Mouse (Mus musculus): ENCODE data around the gene Cbx5. TPM values are rescaled to one million over a fixed set of nuclear protein-coding genes. Genes with fewer than 3 reads are reported as not detected.
A peak's percentile ranks its signal among the peaks of the same experiment; 100 is the strongest.

The Cbx5 gene
- polyA plus RNA-seq, 2 experiments: 32.4 to 54.4 TPM

DNA sequence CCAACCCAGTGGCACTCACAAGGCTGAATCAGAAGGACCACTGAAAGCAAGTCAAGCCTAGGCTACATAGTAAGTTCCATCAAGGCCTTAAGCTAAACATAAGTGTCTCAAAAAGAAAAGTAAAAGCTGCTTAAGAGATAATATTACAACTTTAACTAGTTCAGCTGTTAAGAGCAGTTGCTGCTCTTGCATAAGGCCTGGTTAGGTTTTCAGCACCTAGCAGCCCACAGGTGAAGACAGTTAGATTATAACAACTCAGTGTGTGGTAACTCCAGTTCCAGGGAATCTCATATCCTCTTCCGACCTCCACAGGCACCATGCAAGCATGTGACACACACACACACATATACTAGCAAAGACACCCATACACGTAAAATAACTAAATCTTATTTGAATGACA lies 12.0 kb downstream of the Cbx5 start:
- no peak overlapping the region for H3K9ac ChIP-seq (replicated peaks)
- no peak overlapping the region for H3K4me2 ChIP-seq (ENCODE audit: low read depth)
- no peak overlapping the region for H3K4me3 ChIP-seq (ENCODE audit: insufficient read depth in 1 of 2, low read depth in 2 of 2, low read length in 2 of 2)
- H3K4me1 ChIP-seq (replicated peaks; ENCODE audit: control insufficient read depth in 2 of 2, insufficient read depth in 2 of 2, low read length in 1 of 2): peaks cover 0 to 2% of the 10 kb centered on the region in 2 experiments; a peak in 1 of 4 replicates
- peaks cover 6% of the 10 kb centered on the region for H3K36me3 ChIP-seq (replicated peaks; ENCODE audit: control insufficient read depth, insufficient read depth, low read depth)
- ATAC-seq (ENCODE audit: insufficient read depth) (no peak), DNase-seq (ENCODE audit: low read depth in 3 of 3, low spot score in 3 of 3) (no peak)
- H3K27ac ChIP-seq: no peak overlapping the region
- H3K9me3 ChIP-seq (ENCODE audit: control insufficient read depth, low read length): no peaks in the 10 kb centered on the region
- no peak for TF ChIP-seq CTCF (IDR thresholded peaks at IDR 0.05; ENCODE audit: low read depth)
- no peak for TF ChIP-seq EP300 (IDR thresholded peaks at IDR 0.05; ENCODE audit: low read depth)
- H3K27me3 ChIP-seq (ENCODE audit: control insufficient read depth, insufficient read depth, low read length): no peaks in the 10 kb centered on the region
- WGBS (ENCODE audit: insufficient replicate concordance): 72% methylated on average over 2 of the region's 2 CpGs

GRCm38 (mm10) chr15:103227022-103227421 lies 12.6 kb downstream of the Cbx5 start:
- H3K4me1 ChIP-seq (replicated peaks; ENCODE audit: control insufficient read depth in 2 of 2, insufficient read depth in 2 of 2, low read length in 1 of 2): peaks cover 0 to 2% of the 10 kb centered on the region in 2 experiments; a peak in 1 of 4 replicates
- peaks cover 3% of the 10 kb centered on the region for H3K36me3 ChIP-seq (replicated peaks; ENCODE audit: control insufficient read depth, insufficient read depth, low read depth)
- 86% methylated on average over 3 of the region's 3 CpGs for WGBS (ENCODE audit: insufficient replicate concordance)
- TF ChIP-seq EP300 (IDR thresholded peaks at IDR 0.05; ENCODE audit: low read depth) (no peak), CTCF (IDR thresholded peaks at IDR 0.05; ENCODE audit: low read depth) (no peak)
- ATAC-seq (ENCODE audit: insufficient read depth) (no peak), DNase-seq (ENCODE audit: low read depth in 3 of 3, low spot score in 3 of 3) (no peak)
- H3K27ac ChIP-seq: no peak overlapping the region
- H3K27me3 ChIP-seq (ENCODE audit: control insufficient read depth, insufficient read depth, low read length): no peaks in the 10 kb centered on the region
- H3K4me2 ChIP-seq (ENCODE audit: low read depth): no peak overlapping the region
- H3K9me3 ChIP-seq (ENCODE audit: control insufficient read depth, low read length): no peaks in the 10 kb centered on the region
- no peak overlapping the region for H3K4me3 ChIP-seq (ENCODE audit: insufficient read depth in 1 of 2, low read depth in 2 of 2, low read length in 2 of 2)
- H3K9ac ChIP-seq (replicated peaks): no peak overlapping the region

DNA sequence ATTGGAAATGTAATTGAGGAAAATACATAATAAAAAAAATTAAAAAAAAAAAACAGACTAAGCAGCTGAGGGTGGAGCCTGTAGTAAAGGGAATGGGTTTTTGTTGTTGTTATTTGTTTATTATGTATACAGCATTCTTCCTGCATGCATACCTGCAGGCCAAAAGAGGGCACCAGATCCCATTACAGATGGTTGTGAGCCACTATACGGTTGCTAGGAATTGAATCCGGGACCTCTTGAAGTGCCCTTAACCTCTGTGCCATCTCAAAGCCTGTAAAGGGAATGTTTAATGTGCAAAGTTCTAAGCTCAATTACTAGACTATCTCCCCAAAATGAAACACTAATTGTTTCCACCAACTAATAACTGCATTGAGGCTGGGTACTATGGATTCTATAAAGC lies 15.5 kb downstream of the Cbx5 start:
- TF ChIP-seq CTCF (IDR thresholded peaks at IDR 0.05; ENCODE audit: low read depth): peak; percentile 45; the same call in 1 of the 2 replicates
- TF ChIP-seq EP300 (IDR thresholded peaks at IDR 0.05; ENCODE audit: low read depth): no peak

GRCm38 (mm10) chr15:103221386-103221785 lies 18.2 kb downstream of the Cbx5 start:
- Histone ChIP-seq H3K9ac (replicated peaks) (no peak overlapping the region; the same call in 1 of the 2 replicates), H3K4me1 (replicated peaks; ENCODE audit: control insufficient read depth in 2 of 2, insufficient read depth in 2 of 2, low read length in 1 of 2) (peaks cover 4 to 6% of the 10 kb centered on the region in 2 experiments; a peak in 3 of 4 replicates), H3K36me3 (replicated peaks; ENCODE audit: control insufficient read depth, insufficient read depth, low read depth) (peaks cover 13% of the 10 kb centered on the region), H3K4me2 (ENCODE audit: low read depth) (no peak overlapping the region), H3K9me3 (ENCODE audit: control insufficient read depth, low read length) (no peaks in the 10 kb centered on the region), H3K4me3 (ENCODE audit: insufficient read depth in 1 of 2, low read depth in 2 of 2, low read length in 2 of 2) (no peak overlapping the region), H3K27ac (no peak overlapping the region), H3K27me3 (ENCODE audit: control insufficient read depth, insufficient read depth, low read length) (no peaks in the 10 kb centered on the region)
- ATAC-seq (ENCODE audit: insufficient read depth): no peak
- TF ChIP-seq CTCF (IDR thresholded peaks at IDR 0.05; ENCODE audit: low read depth) (no peak), EP300 (IDR thresholded peaks at IDR 0.05; ENCODE audit: low read depth) (no peak)
- 80% methylated on average over 1 of the region's 1 CpGs for WGBS (ENCODE audit: insufficient replicate concordance)
- DNase-seq (ENCODE audit: low read depth in 3 of 3, low spot score in 3 of 3): no peak

More for the DNA sequence above, 15.5 kb downstream of the Cbx5 start:
- Histone ChIP-seq H3K27ac (no peak overlapping the region), H3K36me3 (replicated peaks; ENCODE audit: control insufficient read depth, insufficient read depth, low read depth) (peaks cover 11% of the 10 kb centered on the region), H3K9me3 (ENCODE audit: control insufficient read depth, low read length) (no peaks in the 10 kb centered on the region), H3K4me2 (ENCODE audit: low read depth) (no peak overlapping the region), H3K9ac (replicated peaks) (no peak overlapping the region), H3K4me3 (ENCODE audit: insufficient read depth in 1 of 2, low read depth in 2 of 2, low read length in 2 of 2) (no peak overlapping the region), H3K27me3 (ENCODE audit: control insufficient read depth, insufficient read depth, low read length) (no peaks in the 10 kb centered on the region), H3K4me1 (replicated peaks; ENCODE audit: control insufficient read depth in 2 of 2, insufficient read depth in 2 of 2, low read length in 1 of 2) (peaks cover 4 to 6% of the 10 kb centered on the region in 2 experiments; a peak in 3 of 4 replicates)
- 86% methylated on average over 2 of the region's 2 CpGs for WGBS (ENCODE audit: insufficient replicate concordance)
- no peak for DNase-seq (ENCODE audit: low read depth in 3 of 3, low spot score in 3 of 3)
- ATAC-seq (ENCODE audit: insufficient read depth): no peak

GRCm38 (mm10) chr15:103220785-103221184 lies 18.8 kb downstream of the Cbx5 start:
- TF ChIP-seq CTCF (IDR thresholded peaks at IDR 0.05; ENCODE audit: low read depth) (no peak), EP300 (IDR thresholded peaks at IDR 0.05; ENCODE audit: low read depth) (no peak)
- no peak overlapping the region for H3K9ac ChIP-seq (replicated peaks)
- no peaks in the 10 kb centered on the region for H3K9me3 ChIP-seq (ENCODE audit: control insufficient read depth, low read length)
- H3K4me1 ChIP-seq (replicated peaks; ENCODE audit: control insufficient read depth in 2 of 2, insufficient read depth in 2 of 2, low read length in 1 of 2): peaks cover 9 to 11% of the 10 kb centered on the region in 2 experiments
- H3K36me3 ChIP-seq (replicated peaks; ENCODE audit: control insufficient read depth, insufficient read depth, low read depth): peaks cover 13% of the 10 kb centered on the region
- ATAC-seq (ENCODE audit: insufficient read depth): no peak
- H3K4me2 ChIP-seq (ENCODE audit: low read depth): no peak overlapping the region
- H3K27ac ChIP-seq: no peak overlapping the region
- no peaks in the 10 kb centered on the region for H3K27me3 ChIP-seq (ENCODE audit: control insufficient read depth, insufficient read depth, low read length)
- WGBS (ENCODE audit: insufficient replicate concordance): 56% methylated on average over 3 of the region's 3 CpGs
- no peak overlapping the region for H3K4me3 ChIP-seq (ENCODE audit: insufficient read depth in 1 of 2, low read depth in 2 of 2, low read length in 2 of 2)
- DNase-seq (ENCODE audit: low read depth in 3 of 3, low spot score in 3 of 3): no peak
